Mouse (Mus musculus): ENCODE results near the gene Tcf7l1. TPM values are rescaled to one million over a fixed set of nuclear protein-coding genes. Genes with fewer than 3 reads are reported as not detected.

The Tcf7l1 gene
- polyA plus RNA-seq, 1 experiment from 2014 or later: 8.8 TPM

GRCm38 (mm10) chr6:72635760-72636431 lies 153.2 kb downstream of the Tcf7l1 start:
- in situ Hi-C loops (cut with MboI; ENCODE audit: low pct_unique_long_range_greater_than_20kb): loop anchor here (5.0 to 25.0 kb wide), 4 partner anchors 151 to 599 kb away; partner anchors contain the start of gene Tcf7l1
- no peaks in the 10 kb centered on the region for H3K27me3 ChIP-seq
- DNase-seq (ENCODE audit: low read depth, low spot score) (no peak), ATAC-seq (peak; percentile 70)
- POLR2A ChIA-PET: interaction anchor here (1.6 kb wide), 1 partner anchor 14 kb away, joined by 5 read pairs; no protein-coding TSS in a partner anchor
- CTCF ChIA-PET: interaction anchor here (0.6 to 4.0 kb wide), 15 partner anchors 9 to 174 kb away, joined by 3 to 31 read pairs (median 4); partner anchors contain the start of genes Elmod3 and Retsat
- no peak for TF ChIP-seq CTCF (IDR thresholded peaks at IDR 0.05)

- no peaks in the 10 kb centered on the region for H3K27me3 ChIP-seq
- CTCF ChIA-PET: interaction anchor here (4.0 kb wide), 1 partner anchor 33 kb away, joined by 31 read pairs; no protein-coding TSS in a partner anchor
- in situ Hi-C loops (cut with MboI; ENCODE audit: low pct_unique_long_range_greater_than_20kb): loop anchor here (10.0 to 25.0 kb wide), 2 partner anchors 378 to 600 kb away; no protein-coding TSS in a partner anchor
- POLR2A ChIA-PET: no interaction called here
- ATAC-seq (no peak), DNase-seq (ENCODE audit: low read depth, low spot score) (no peak)
- TF ChIP-seq CTCF (IDR thresholded peaks at IDR 0.05): no peak
Observed at GRCm38 (mm10) chr6:72634311-72634710, 154.7 kb downstream of the Tcf7l1 start.

- in situ Hi-C loops (cut with MboI; ENCODE audit: low pct_unique_long_range_greater_than_20kb): loop anchor here (10.0 to 25.0 kb wide), 2 partner anchors 381 to 603 kb away; no protein-coding TSS in a partner anchor
- no peak for TF ChIP-seq CTCF (IDR thresholded peaks at IDR 0.05)
- no peak for ATAC-seq
- H3K27me3 ChIP-seq: no peaks in the 10 kb centered on the region
- CTCF ChIA-PET: no interaction called here
- POLR2A ChIA-PET: no interaction called here
- no peak for DNase-seq (ENCODE audit: low read depth, low spot score)
Observed at GRCm38 (mm10) chr6:72631700-72632099, 157.4 kb downstream of the Tcf7l1 start.

GRCm38 (mm10) chr6:72630961-72631360 lies 158.1 kb downstream of the Tcf7l1 start:
- CTCF ChIA-PET: interaction anchor here (0.6 kb wide), 1 partner anchor 21 kb away, joined by 3 read pairs; no protein-coding TSS in a partner anchor
- POLR2A ChIA-PET: no interaction called here
- DNase-seq (ENCODE audit: low read depth, low spot score) (no peak), ATAC-seq (no peak)
- H3K27me3 ChIP-seq: no peaks in the 10 kb centered on the region
- TF ChIP-seq CTCF (IDR thresholded peaks at IDR 0.05): no peak
- in situ Hi-C loops (cut with MboI; ENCODE audit: low pct_unique_long_range_greater_than_20kb): loop anchor here (10.0 to 25.0 kb wide), 2 partner anchors 381 to 604 kb away; no protein-coding TSS in a partner anchor

- ChIA-PET POLR2A (no interaction called here), CTCF (interaction anchor here (0.6 kb wide), 1 partner anchor 20 kb away, joined by 3 read pairs; no protein-coding TSS in a partner anchor)
- DNase-seq (ENCODE audit: low read depth, low spot score) (no peak), ATAC-seq (no peak)
- H3K27me3 ChIP-seq: no peaks in the 10 kb centered on the region
- in situ Hi-C loops (cut with MboI; ENCODE audit: low pct_unique_long_range_greater_than_20kb): loop anchor here (10.0 to 25.0 kb wide), 2 partner anchors 382 to 604 kb away; no protein-coding TSS in a partner anchor
- no peak for TF ChIP-seq CTCF (IDR thresholded peaks at IDR 0.05)
Observed at GRCm38 (mm10) chr6:72630370-72630769, 158.7 kb downstream of the Tcf7l1 start.

GRCm38 (mm10) chr6:72627276-72627675 lies 161.8 kb downstream of the Tcf7l1 start:
- no peaks in the 10 kb centered on the region for H3K27me3 ChIP-seq
- no peak for TF ChIP-seq CTCF (IDR thresholded peaks at IDR 0.05)
- ChIA-PET POLR2A (interaction anchor here (0.5 kb wide), 1 partner anchor 88 kb away, joined by 4 read pairs; no protein-coding TSS in a partner anchor), CTCF (interaction anchor here (1.3 kb wide), 1 partner anchor 9 kb away, joined by 4 read pairs; no protein-coding TSS in a partner anchor)
- DNase-seq (ENCODE audit: low read depth, low spot score): no peak
- no peak for ATAC-seq
- in situ Hi-C loops (cut with MboI; ENCODE audit: low pct_unique_long_range_greater_than_20kb): loop anchor here (25.0 kb wide), 1 partner anchor 385 kb away; no protein-coding TSS in a partner anchor

GRCm38 (mm10) chr6:72626391-72626790 lies 162.7 kb downstream of the Tcf7l1 start:
- TF ChIP-seq CTCF (IDR thresholded peaks at IDR 0.05): no peak
- ChIA-PET POLR2A (no interaction called here), CTCF (interaction anchor here (1.1 to 1.3 kb wide), 2 partner anchors 10 to 18 kb away, joined by 3 to 4 read pairs; no protein-coding TSS in a partner anchor)
- in situ Hi-C loops (cut with MboI; ENCODE audit: low pct_unique_long_range_greater_than_20kb): loop anchor here (25.0 kb wide), 1 partner anchor 386 kb away; no protein-coding TSS in a partner anchor
- ATAC-seq (no peak), DNase-seq (ENCODE audit: low read depth, low spot score) (no peak)
- no peaks in the 10 kb centered on the region for H3K27me3 ChIP-seq

- H3K27me3 ChIP-seq: no peaks in the 10 kb centered on the region
- ATAC-seq: no peak
- DNase-seq (ENCODE audit: low read depth, low spot score): no peak
- CTCF ChIA-PET: interaction anchor here (1.1 to 2.1 kb wide), 3 partner anchors 12 to 208 kb away, joined by 3 to 8 read pairs (median 5); no protein-coding TSS in a partner anchor
- in situ Hi-C loops (cut with MboI; ENCODE audit: low pct_unique_long_range_greater_than_20kb): no loop called here
- POLR2A ChIA-PET: no interaction called here
- no peak for TF ChIP-seq CTCF (IDR thresholded peaks at IDR 0.05)
Observed at GRCm38 (mm10) chr6:72623661-72624402, 165.2 kb downstream of the Tcf7l1 start.

GRCm38 (mm10) chr6:72622917-72623316 lies 166.1 kb downstream of the Tcf7l1 start:
- DNase-seq (ENCODE audit: low read depth, low spot score) (no peak), ATAC-seq (no peak)
- H3K27me3 ChIP-seq: no peaks in the 10 kb centered on the region
- CTCF ChIA-PET: interaction anchor here (1.1 to 1.5 kb wide), 2 partner anchors 14 to 209 kb away, joined by 3 to 5 read pairs; no protein-coding TSS in a partner anchor
- POLR2A ChIA-PET: no interaction called here
- no peak for TF ChIP-seq CTCF (IDR thresholded peaks at IDR 0.05)
- in situ Hi-C loops (cut with MboI; ENCODE audit: low pct_unique_long_range_greater_than_20kb): no loop called here

- ChIA-PET CTCF (no interaction called here), POLR2A (no interaction called here)
- in situ Hi-C loops (cut with MboI; ENCODE audit: low pct_unique_long_range_greater_than_20kb): no loop called here
- TF ChIP-seq CTCF (IDR thresholded peaks at IDR 0.05): no peak
- ATAC-seq: no peak
- H3K27me3 ChIP-seq: no peaks in the 10 kb centered on the region
- no peak for DNase-seq (ENCODE audit: low read depth, low spot score)
Observed at GRCm38 (mm10) chr6:72620920-72621319, 168.1 kb downstream of the Tcf7l1 start.
